Mouse (Mus musculus) left cerebral cortex, postnatal 25 days (tissue): ENCODE measurements around the gene Cdh13. TPM values are rescaled to one million over a fixed set of nuclear protein-coding genes. Genes with fewer than 3 reads are reported as not detected.

ENCODE experiments used
- DNase-seq, 2 experiments: peaks; one replicate each; pipeline ENCODE4 v3.0.0; 2022; ENCODE audit warnings: low spot score in 2 of 2, mixed read lengths in 1 of 2
- intact Hi-C: fragments of 180-260 bp; cut with DNase I; formaldehyde crosslinking; loops from one replicate; pipeline ENCODE4 v1.15.1; 2025
- total RNA-seq, 2 experiments: library from RNA; stranded (reverse); gene quantifications; 2 replicates each; pipeline ENCODE4 v1.2.3; 2021

Gene Cdh13
- total RNA-seq, 2 experiments from 2014 or later, result 82.4 to 86.1 TPM

GRCm38 (mm10) chr8:118627737-118628136 is 344.2 kb downstream of the Cdh13 start:
- peak in 1 of 2 experiments; percentile 24 for DNase-seq
- intact Hi-C loops, result no loop called here

GRCm38 (mm10) chr8:118628702-118629101 is 345.2 kb downstream of the Cdh13 start:
- intact Hi-C loops, result no loop called here
- no peak for DNase-seq

DNA sequence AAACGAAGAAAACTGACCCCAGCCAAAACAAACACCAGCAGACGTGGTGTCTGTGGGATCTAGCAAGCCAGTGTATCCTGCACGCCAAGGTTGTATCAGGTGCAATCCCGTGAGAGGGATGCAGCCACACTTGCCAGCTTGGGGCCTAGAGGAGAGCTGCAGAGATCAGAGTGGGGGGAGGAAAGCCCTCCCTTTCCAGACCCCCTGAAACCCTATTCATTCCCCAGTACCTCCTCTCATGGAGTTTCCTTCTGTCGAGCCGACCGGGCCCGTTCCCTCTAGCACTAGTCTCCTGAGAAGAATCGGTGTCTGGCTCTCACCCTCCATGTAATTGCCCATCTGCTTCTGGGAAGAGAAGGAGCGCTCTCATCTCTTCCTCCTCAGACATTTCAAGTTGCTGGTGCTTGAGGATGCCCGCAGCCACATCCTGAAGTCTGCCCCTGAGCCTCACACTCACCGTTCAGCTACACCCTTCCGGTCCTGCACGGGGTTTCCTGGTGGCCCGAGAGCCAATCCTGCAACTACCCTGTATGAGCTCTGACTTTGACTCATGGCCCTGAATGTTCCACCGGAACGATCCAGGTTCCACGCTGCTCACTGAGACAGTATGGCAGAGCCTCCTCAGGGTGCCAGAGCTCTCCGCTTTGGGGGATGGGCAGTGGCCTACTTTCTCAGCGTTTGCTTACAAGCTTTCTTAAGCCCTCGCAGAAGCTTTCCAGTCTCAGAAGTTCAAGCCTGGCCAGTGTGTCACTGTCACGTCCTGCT is 351.9 kb downstream of the Cdh13 start:
- intact Hi-C loops, result no loop called here
- peak in 1 of 2 experiments; percentile 17 for DNase-seq

- intact Hi-C loops, result no loop called here
- DNase-seq, result no peak
Measured at GRCm38 (mm10) chr8:118639606-118640005, 356.1 kb downstream of the Cdh13 start.

- intact Hi-C loops, result no loop called here
- DNase-seq, result no peak
Measured at GRCm38 (mm10) chr8:118641799-118642198, 358.3 kb downstream of the Cdh13 start.

DNA sequence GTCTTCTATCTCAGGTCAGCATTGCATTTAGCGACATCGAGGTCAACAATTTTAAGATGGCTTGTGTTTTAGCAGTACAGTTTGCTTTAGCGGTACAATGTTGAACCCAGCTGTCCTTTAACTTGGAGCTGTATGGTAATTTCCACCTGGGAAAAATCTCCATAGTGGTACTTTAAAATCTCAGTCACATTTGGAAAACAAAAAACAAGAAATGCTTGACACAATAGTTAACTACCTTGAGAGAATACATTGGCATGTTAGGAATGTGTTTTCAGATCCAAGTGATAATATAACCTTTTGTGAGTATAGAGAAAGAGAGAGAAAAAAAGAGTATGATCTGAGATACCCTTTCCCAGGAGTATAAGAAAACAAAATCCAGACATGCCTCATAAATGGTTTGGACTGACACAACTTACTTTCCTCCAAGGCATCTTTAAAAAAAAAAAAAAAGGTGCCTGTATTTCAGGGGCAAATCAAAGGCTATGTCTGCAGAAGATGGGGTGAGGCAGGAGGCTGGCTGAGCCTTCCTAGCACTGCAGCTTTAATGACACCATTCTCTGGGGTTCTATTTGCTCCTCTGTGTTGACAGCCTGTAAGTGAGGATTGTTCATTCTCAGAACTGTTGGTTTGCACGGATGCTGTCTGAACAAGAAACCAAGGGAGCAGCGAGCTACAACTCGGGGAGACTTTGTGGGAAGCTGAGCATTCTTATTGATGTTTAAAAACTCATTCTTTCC is 365.4 kb downstream of the Cdh13 start:
- no peak for DNase-seq
- intact Hi-C loops, result no loop called here

DNA sequence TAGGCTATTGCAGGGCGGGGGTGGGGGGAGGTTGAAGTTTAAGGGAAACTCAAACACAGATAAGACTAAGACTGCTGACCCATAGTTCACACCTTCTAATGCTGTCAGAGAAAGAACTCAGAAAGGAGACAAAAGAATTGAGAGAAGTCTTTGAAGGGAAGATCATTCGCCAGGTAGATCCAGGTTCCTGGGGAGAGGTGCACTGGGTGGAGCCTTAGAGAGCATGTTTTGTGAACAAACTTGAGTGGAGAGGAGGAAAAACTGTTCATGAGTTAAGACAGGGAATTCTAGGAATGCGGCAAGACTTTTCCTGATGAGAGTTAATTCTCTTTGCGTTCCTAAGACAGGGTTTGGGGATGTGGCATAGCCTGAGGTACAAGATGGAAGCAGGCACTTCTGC is 366.4 kb downstream of the Cdh13 start:
- intact Hi-C loops, result no loop called here
- DNase-seq, result no peak

DNA sequence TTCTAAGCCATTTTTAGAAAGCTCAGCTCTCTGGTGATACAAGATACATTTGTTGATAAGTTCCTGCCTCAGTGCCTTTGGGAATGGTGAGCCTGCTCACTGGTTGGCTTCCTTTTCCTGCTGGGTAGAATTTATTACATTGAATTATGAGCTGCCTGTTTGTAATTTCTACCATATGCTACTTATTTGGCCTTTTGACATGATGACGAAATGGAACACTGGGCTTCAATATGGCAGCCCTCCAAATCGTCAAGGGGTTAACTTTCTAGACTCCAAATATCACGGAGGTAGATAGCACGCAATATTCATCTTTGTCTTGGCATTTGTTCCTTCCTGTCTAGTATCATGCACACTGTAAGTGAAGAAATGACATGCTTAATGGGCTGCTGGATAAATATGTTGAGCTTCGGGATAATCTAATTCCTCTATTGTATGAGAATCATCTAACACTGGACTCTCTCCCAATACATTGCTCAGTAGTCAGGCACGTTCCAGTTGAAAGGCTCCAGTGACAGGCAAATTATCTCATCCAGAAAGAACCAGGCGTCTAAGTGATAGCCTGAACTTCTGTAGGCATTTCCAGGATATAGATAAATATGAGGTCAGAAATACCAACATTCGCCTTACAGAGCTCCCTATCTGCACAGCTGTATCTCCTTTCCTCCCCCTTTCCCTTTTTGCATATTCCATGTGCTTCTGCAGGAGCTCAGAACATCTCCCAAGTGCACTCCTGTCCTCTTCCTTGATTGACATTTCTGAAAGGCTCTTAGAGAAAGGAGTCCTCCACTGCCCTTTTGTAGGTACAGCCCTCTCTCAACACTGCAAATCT is 378.7 kb downstream of the Cdh13 start:
- intact Hi-C loops, result no loop called here
- no peak for DNase-seq

DNA sequence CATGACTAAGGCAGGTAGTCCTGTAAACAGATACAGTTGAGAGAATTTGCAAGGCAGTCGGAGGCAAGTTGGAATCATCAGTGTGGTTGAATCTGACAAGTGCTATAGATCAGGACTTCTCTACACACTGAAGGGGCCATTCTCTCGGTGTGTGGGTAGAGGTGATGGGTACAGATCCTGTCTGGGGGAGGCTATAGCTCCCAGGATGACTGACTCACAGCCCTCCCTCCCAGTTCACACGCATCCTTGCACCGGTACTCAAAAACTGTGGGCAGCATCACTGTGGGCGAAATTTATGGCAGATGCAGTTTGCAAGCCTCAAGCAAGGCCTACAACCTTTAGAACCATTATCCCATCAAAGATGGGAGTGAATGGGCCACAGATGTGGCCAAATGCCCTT is 381.5 kb downstream of the Cdh13 start:
- intact Hi-C loops, result no loop called here
- DNase-seq, result peak in 1 of 2 experiments; percentile 62

- DNase-seq, result peak in 1 of 2 experiments; percentile 43
Measured at GRCm38 (mm10) chr8:118667736-118668135, 384.2 kb downstream of the Cdh13 start.

DNA sequence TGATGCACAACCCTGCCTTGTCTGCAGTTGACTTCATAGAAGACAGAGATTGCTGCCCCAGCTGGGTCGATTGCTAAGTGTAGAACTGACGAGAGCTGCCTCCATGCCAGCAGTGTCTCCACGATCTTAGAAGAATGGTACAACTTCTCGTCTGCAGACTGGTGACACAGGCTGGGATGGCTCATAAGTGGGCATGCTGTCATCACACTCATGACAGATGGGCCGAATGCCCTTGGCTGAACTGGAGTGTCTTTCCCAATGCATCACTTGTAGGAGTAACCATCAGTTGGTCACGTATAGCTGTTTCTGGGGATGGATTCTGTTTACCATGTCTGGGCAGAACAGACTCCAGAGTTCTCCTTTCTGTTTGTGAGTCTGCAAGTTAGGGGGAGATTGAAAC is 392.7 kb downstream of the Cdh13 start:
- intact Hi-C loops, result no loop called here
- DNase-seq, result no peak

More at GRCm38 (mm10) chr8:118667736-118668135, 384.2 kb downstream of the Cdh13 start:
- intact Hi-C loops, result no loop called here

DNA sequence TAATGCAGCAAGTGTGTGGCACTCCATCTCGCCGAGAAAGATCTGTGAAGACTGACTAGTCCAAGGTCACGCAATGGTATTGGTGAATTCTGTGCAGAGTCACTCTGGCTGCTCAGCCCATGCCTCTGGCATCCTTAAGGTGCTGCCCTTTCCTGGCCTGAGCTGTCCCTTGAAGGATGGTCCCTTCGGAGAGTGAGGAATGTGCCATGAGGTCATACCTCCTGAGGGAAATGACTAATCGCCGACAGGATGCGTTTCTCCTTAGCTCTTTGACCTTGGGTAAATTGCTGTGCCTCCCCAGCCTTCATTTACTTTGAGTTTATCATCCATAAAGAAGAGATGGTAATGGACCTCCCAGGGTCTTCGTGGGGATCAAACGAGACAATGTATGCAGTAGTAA is 395.8 kb downstream of the Cdh13 start:
- intact Hi-C loops, result no loop called here
- no peak for DNase-seq

- no peak for DNase-seq
- intact Hi-C loops, result no loop called here
Measured at GRCm38 (mm10) chr8:118683386-118683785, 399.9 kb downstream of the Cdh13 start.

DNA sequence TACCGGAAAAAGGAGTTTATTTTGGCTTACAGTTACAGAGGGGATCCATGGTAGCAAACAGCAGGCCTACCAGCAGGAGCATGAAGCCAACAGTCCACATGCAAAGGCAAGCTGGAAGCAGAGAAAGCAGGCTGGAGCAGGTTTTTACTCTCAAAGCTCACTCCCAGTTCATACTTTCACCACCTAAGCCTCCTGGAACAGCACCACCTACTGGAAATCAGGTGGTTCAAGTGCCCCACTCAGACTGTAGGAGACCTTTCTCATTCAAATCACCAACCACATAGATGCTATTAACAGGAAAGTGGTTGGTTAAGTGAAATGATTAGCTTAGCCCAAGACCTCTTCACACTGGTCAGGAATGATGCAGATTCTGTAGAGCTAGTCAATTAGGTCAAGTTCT is 402.3 kb downstream of the Cdh13 start:
- intact Hi-C loops, result no loop called here
- DNase-seq, result no peak

DNA sequence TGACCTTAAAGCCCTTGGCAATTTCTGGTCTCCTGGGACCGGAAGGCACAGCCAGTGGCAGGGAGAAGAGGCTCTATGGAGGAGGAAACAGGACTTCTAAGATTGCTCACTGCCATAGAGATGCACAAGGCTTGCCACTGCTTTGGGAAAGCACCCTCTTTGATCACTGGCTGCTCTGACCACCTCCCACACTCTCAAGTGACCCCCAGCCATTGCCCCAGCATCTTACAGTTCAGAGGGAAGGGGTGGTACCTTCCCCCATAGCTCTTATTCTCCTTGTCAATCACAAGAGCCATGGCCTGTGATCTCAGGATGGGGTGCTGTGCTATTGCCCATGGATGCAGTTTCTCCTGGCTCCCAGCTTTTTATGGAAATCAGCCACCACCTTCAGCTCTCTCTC is 406.3 kb downstream of the Cdh13 start:
- intact Hi-C loops, result no loop called here
- DNase-seq, result no peak

DNA sequence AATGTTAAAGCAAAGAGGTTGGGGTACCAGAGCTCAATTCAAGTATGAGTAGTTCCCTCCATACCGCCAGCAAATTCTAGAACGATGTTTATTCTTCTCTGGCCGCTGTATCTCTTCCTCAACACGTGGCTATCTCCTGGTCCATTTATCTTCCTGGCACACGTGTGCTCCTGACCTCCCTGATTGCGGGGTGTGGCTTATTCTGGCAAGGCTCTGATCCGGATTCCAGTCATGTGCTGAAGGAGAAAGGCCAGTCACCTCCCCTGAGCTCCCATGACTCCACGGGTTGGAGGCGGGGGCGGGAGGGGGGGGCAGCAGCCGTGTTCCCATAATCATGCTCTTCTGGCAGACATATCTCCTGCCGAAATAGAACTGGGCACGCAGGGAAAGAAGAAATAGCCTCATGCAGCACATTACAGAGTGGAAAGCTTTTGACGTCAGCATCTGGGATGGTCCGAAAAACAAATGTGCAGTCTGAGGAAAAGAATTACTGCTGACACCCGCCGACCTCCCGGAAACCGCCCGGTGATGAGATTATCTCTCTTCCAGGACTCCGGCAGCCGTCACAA is 417.9 kb downstream of the Cdh13 start:
- intact Hi-C loops, result no loop called here
- peak in 1 of 2 experiments; percentile 19 for DNase-seq

GRCm38 (mm10) chr8:118709366-118709765 is 425.8 kb downstream of the Cdh13 start:
- no peak for DNase-seq
- intact Hi-C loops, result no loop called here

GRCm38 (mm10) chr8:118711631-118712030 is 428.1 kb downstream of the Cdh13 start:
- DNase-seq, result no peak
- intact Hi-C loops, result loop anchor here (10.0 kb wide), 1 partner anchor 427 kb away; the partner anchor contains the start of gene Cdh13

DNA sequence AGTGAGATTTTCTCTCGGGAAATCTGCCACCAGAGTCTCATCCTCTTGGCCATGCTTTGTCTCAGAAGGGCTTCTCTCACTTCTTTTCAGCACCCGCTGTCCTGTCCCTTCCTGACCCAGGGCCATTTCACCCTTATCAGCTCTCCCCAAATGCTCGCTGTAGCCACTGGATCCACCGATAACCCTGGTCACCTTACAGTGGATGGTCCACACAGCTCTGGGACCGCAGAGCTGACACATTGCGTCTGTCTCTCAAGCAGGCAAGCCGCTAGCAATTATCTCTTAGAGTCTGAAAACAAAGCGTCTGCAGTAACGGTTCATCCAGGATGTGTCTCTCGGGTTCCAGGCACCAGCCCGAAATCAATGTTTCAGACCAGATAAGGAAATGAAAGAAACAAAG is 429.6 kb downstream of the Cdh13 start:
- intact Hi-C loops, result loop anchor here (10.0 kb wide), 1 partner anchor 428 kb away; the partner anchor contains the start of gene Cdh13
- no peak for DNase-seq

DNA sequence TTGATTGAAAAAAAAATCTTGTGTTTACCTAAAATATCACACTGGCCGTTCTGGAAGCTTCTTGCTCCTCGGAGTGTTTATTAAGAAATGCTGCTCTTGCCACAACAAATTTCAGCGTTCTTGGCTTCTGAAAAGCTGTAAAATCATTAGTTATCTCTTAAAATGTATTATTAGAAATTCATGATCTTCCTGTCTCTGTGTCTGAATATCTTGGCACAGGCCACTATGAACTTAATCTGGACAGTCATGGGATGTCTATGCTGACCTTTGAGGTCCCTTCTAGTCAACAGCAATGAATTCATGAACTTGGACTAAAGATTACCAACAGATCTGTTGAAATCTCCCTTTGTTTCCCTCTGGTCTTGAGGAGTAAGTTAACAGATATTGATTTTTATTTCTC is 430.1 kb downstream of the Cdh13 start:
- DNase-seq, result no peak
- intact Hi-C loops, result loop anchor here (10.0 kb wide), 1 partner anchor 429 kb away; the partner anchor contains the start of gene Cdh13
